Mouse (Mus musculus) embryonic facial prominence, embryonic 15.5 days (tissue): ENCODE data around the gene Klc1. TPM values are rescaled to one million over a fixed set of nuclear protein-coding genes. Genes with fewer than 3 reads are reported as not detected.

ENCODE experiments used
- ATAC-seq: fragments of 200-750 bp; cut with Nextera tagmentation; 2 replicates; pipeline ENCODE4 v1.8.0; 2017; ENCODE audit warnings: low read depth, moderate TSS enrichment; ENCODE audit not compliant: insufficient number of reproducible peaks, low FRiP score, low TSS enrichment
- H3K27ac ChIP-seq: fragments of 300-500 bp; sonication (generic); replicated peaks from 2 replicates; pipeline ENCODE4 v1.5.1; 2015; ENCODE audit warnings: mild to moderate bottlenecking, inconsistent platforms
- H3K27me3 ChIP-seq: fragments of 300-500 bp; sonication (generic); 2 replicates; pipeline ENCODE4 v1.6.1; 2015; ENCODE audit warnings: inconsistent platforms
- H3K36me3 ChIP-seq: fragments of 300-500 bp; sonication (generic); 2 replicates; pipeline ENCODE4 v1.6.1; 2015; ENCODE audit warnings: mild to moderate bottlenecking, inconsistent platforms
- H3K4me1 ChIP-seq: fragments of 300-500 bp; sonication (generic); 2 replicates; pipeline ENCODE4 v1.6.1; 2015; ENCODE audit warnings: inconsistent platforms
- H3K4me2 ChIP-seq: fragments of 300-500 bp; sonication (generic); replicated peaks from 2 replicates; pipeline ENCODE4 v1.6.1; 2015; ENCODE audit warnings: mild to moderate bottlenecking, inconsistent platforms
- H3K4me3 ChIP-seq: fragments of 300-500 bp; sonication (generic); replicated peaks from 2 replicates; pipeline ENCODE4 v1.5.1; 2015; ENCODE audit warnings: mild to moderate bottlenecking, inconsistent platforms
- H3K9ac ChIP-seq: fragments of 300-500 bp; sonication (generic); 2 replicates; pipeline ENCODE4 v1.6.1; 2015; ENCODE audit warnings: inconsistent platforms
- H3K9me3 ChIP-seq: fragments of 300-500 bp; sonication (generic); replicated peaks from 2 replicates; pipeline ENCODE4 v1.6.1; 2016; ENCODE audit warnings: inconsistent platforms
- WGBS: fragments of 180-500 bp; shearing (Covaris S2); methylation state at CpG from one replicate; pipeline ENCODE4 v1.1.7; 2015; 5-methylcytosine and 5-hydroxymethylcytosine counted together
- polyA plus RNA-seq: library from polyadenylated mRNA; unstranded; fragments of >200 nt; fragmentation: Nextera tagmentation; extraction: Ambion mirVana; gene quantifications from 2 replicates; pipeline ENCODE4 v1.2.1, GENCODE M21; 2015

Gene Klc1
- polyA plus RNA-seq, 1 experiment from 2014 or later: 124 TPM

- no peak overlapping the region for H3K27ac ChIP-seq
- no peak for ATAC-seq
These were observed 39.8 kb downstream of the Klc1 start for GRCm38 (mm10) chr12:111798493-111798892.

GRCm38 (mm10) chr12:111800459-111801183 lies 42.0 kb downstream of the Klc1 start:
- Histone ChIP-seq H3K4me1 (no peaks in the 10 kb centered on the region), H3K36me3 (peaks cover 87% of the 10 kb centered on the region), H3K27ac (no peak overlapping the region), H3K9me3 (no peaks in the 10 kb centered on the region), H3K27me3 (no peaks in the 10 kb centered on the region), H3K9ac (no peak overlapping the region), H3K4me3 (no peak overlapping the region), H3K4me2 (no peak overlapping the region)
- ATAC-seq: no peak
- WGBS: 83% methylated on average over 10 of the region's 10 CpGs

More at GRCm38 (mm10) chr12:111798493-111798892, 39.8 kb downstream of the Klc1 start:
- H3K9me3 ChIP-seq: no peaks in the 10 kb centered on the region
- H3K36me3 ChIP-seq: peaks cover 88% of the 10 kb centered on the region
- H3K4me2 ChIP-seq: no peak overlapping the region
- 87% methylated on average over 13 of the region's 13 CpGs for WGBS
- no peaks in the 10 kb centered on the region for H3K4me1 ChIP-seq
- H3K27me3 ChIP-seq: no peaks in the 10 kb centered on the region
- no peak overlapping the region for H3K4me3 ChIP-seq
- no peak overlapping the region for H3K9ac ChIP-seq

- Histone ChIP-seq H3K36me3 (peaks cover 91% of the 10 kb centered on the region), H3K4me3 (no peak overlapping the region), H3K9me3 (no peaks in the 10 kb centered on the region), H3K4me2 (no peak overlapping the region), H3K9ac (no peak overlapping the region), H3K27me3 (no peaks in the 10 kb centered on the region), H3K27ac (no peak overlapping the region), H3K4me1 (no peaks in the 10 kb centered on the region)
- ATAC-seq: peak; percentile 35; the same call in 1 of the 2 replicates
- 71% methylated on average over 5 of the region's 5 CpGs for WGBS
These were observed 44.9 kb downstream of the Klc1 start for GRCm38 (mm10) chr12:111803538-111803937.

GRCm38 (mm10) chr12:111808775-111809174 lies 50.1 kb downstream of the Klc1 start:
- ATAC-seq: no peak
- 88% methylated on average over 6 of the region's 6 CpGs for WGBS
- H3K4me1 ChIP-seq: peaks cover 34% of the 10 kb centered on the region

GRCm38 (mm10) chr12:111809762-111810161 lies 51.1 kb downstream of the Klc1 start:
- peak overlapping the region; percentile 15; the same call in 1 of the 2 replicates for H3K4me2 ChIP-seq
- H3K4me1 ChIP-seq: peaks cover 35% of the 10 kb centered on the region
- ATAC-seq: peak; percentile 45
- H3K27me3 ChIP-seq: no peaks in the 10 kb centered on the region
- H3K4me3 ChIP-seq: no peak overlapping the region; the same call in 1 of the 2 replicates
- peaks cover 39% of the 10 kb centered on the region for H3K36me3 ChIP-seq
- under 1% methylated on average over 9 of the region's 9 CpGs for WGBS
- H3K27ac ChIP-seq: peak overlapping the region; percentile 76
- no peak overlapping the region; the same call in 1 of the 2 replicates for H3K9ac ChIP-seq
- no peaks in the 10 kb centered on the region for H3K9me3 ChIP-seq

More at GRCm38 (mm10) chr12:111808775-111809174, 50.1 kb downstream of the Klc1 start:
- no peaks in the 10 kb centered on the region for H3K9me3 ChIP-seq
- peaks cover 47% of the 10 kb centered on the region for H3K36me3 ChIP-seq
- no peak overlapping the region for H3K4me2 ChIP-seq
- H3K4me3 ChIP-seq: no peak overlapping the region
- no peaks in the 10 kb centered on the region for H3K27me3 ChIP-seq
- H3K27ac ChIP-seq: no peak overlapping the region
- no peak overlapping the region for H3K9ac ChIP-seq

- Histone ChIP-seq H3K9me3 (no peaks in the 10 kb centered on the region), H3K4me1 (peaks cover 58% of the 10 kb centered on the region), H3K4me2 (no peak overlapping the region), H3K27ac (no peak overlapping the region), H3K36me3 (peaks cover 16% of the 10 kb centered on the region), H3K27me3 (no peaks in the 10 kb centered on the region), H3K4me3 (no peak overlapping the region), H3K9ac (no peak overlapping the region)
- 85% methylated on average over 13 of the region's 13 CpGs for WGBS
- no peak for ATAC-seq
These were observed 53.4 kb downstream of the Klc1 start for GRCm38 (mm10) chr12:111812075-111812474.

GRCm38 (mm10) chr12:111812611-111813010 lies 54.0 kb downstream of the Klc1 start:
- Histone ChIP-seq H3K36me3 (peaks cover 13% of the 10 kb centered on the region), H3K4me1 (peaks cover 59% of the 10 kb centered on the region), H3K9ac (peak overlapping the region; percentile 27; the same call in 1 of the 2 replicates), H3K4me3 (peak overlapping the region; percentile 93), H3K27me3 (no peaks in the 10 kb centered on the region), H3K9me3 (no peaks in the 10 kb centered on the region), H3K27ac (no peak overlapping the region), H3K4me2 (peak overlapping the region; percentile 85)
- WGBS: 57% methylated on average over 12 of the region's 12 CpGs
- ATAC-seq: no peak

GRCm38 (mm10) chr12:111813111-111813765 lies 54.6 kb downstream of the Klc1 start:
- H3K36me3 ChIP-seq: peaks cover 12% of the 10 kb centered on the region
- H3K4me2 ChIP-seq: peak overlapping the region; percentile 85
- ATAC-seq: no peak
- WGBS: 4% methylated on average over 27 of the region's 27 CpGs
- H3K9me3 ChIP-seq: no peaks in the 10 kb centered on the region
- H3K27ac ChIP-seq: no peak overlapping the region
- peak overlapping the region; percentile 54 for H3K9ac ChIP-seq
- H3K4me3 ChIP-seq: peak overlapping the region; percentile 93
- H3K4me1 ChIP-seq: peaks cover 65% of the 10 kb centered on the region
- no peaks in the 10 kb centered on the region for H3K27me3 ChIP-seq

GRCm38 (mm10) chr12:111813766-111814617 lies 55.3 kb downstream of the Klc1 start, which contains the start of the genes Xrcc3 and Zfyve21:
Xrcc3 (minus strand) TSS chr12:111813873.
Zfyve21 (plus strand) TSS chr12:111814170.
- Histone ChIP-seq H3K9ac (peak within 1 kb of the TSS; percentile 69), H3K4me3 (peak within 1 kb of the TSS; percentile 93), H3K4me1 (peaks cover 66% of the 10 kb centered on the region), H3K4me2 (peak within 1 kb of the TSS; percentile 85), H3K27me3 (no peaks in the 10 kb centered on the region), H3K36me3 (peaks cover 5% of the 10 kb centered on the region; the same call in 1 of the 2 replicates), H3K9me3 (no peaks in the 10 kb centered on the region), H3K27ac (peak within 1 kb of the TSS; percentile 95)
- WGBS: under 1% methylated on average over 87 of the region's 87 CpGs
- peak; percentile 99 for ATAC-seq

- Histone ChIP-seq H3K27ac (peak overlapping the region; percentile 95), H3K4me1 (peaks cover 59% of the 10 kb centered on the region), H3K4me2 (peak overlapping the region; percentile 68), H3K9ac (peak overlapping the region; percentile 69; the same call in 1 of the 2 replicates), H3K4me3 (peak overlapping the region; percentile 93), H3K9me3 (no peaks in the 10 kb centered on the region), H3K27me3 (no peaks in the 10 kb centered on the region), H3K36me3 (peaks cover 5% of the 10 kb centered on the region; the same call in 1 of the 2 replicates)
- ATAC-seq: no peak
- WGBS: 21% methylated on average over 19 of the region's 19 CpGs
These were observed 56.4 kb downstream of the Klc1 start for GRCm38 (mm10) chr12:111814769-111815762.
